Mouse (Mus musculus): Measurements from ENCODE around the gene Rims4. TPM values are rescaled to one million over a fixed set of nuclear protein-coding genes. Genes with fewer than 3 reads are reported as not detected.

The Rims4 gene
- total and polyA plus RNA-seq, 2 experiments from 2014 or later, result 0.07 to 0.08 TPM

GRCm38 (mm10) chr2:163932151-163932550 lies 13.7 kb upstream of the Rims4 start:
- 0 out of 2 replicates have a peak, but pooled peaks cover 8% of the 10 kb centered on the region for H3K27me3 ChIP-seq (ENCODE audit: control insufficient read depth, insufficient read depth, low read length)
- H3K27ac ChIP-seq (ENCODE audit: low read depth), result no peak overlapping the region
- no peak overlapping the region for H3K9ac ChIP-seq (replicated peaks; ENCODE audit: low read depth, low read length)
- H3K4me2 ChIP-seq (ENCODE audit: low read depth, low read length), result no peak overlapping the region
- no peak for TF ChIP-seq EP300 (IDR thresholded peaks at IDR 0.05; ENCODE audit: low read depth)
- TF ChIP-seq CTCF (IDR thresholded peaks at IDR 0.05; ENCODE audit: low read depth), result no peak
- WGBS, result 28% methylated on average over 7 of the region's 7 CpGs
- no peaks in the 10 kb centered on the region for H3K9me3 ChIP-seq (replicated peaks; ENCODE audit: control insufficient read depth, low read length)
- no peak for ATAC-seq (ENCODE audit: insufficient read depth, low read depth)
- H3K36me3 ChIP-seq (replicated peaks; ENCODE audit: control insufficient read depth, insufficient read depth, low read length), result no peaks in the 10 kb centered on the region
- no peak overlapping the region for H3K4me3 ChIP-seq (ENCODE audit: low read depth, low read length)
- H3K4me1 ChIP-seq (ENCODE audit: control insufficient read depth, insufficient read depth), result no peaks in the 10 kb centered on the region
- no peak for DNase-seq (ENCODE audit: low spot score)

DNA sequence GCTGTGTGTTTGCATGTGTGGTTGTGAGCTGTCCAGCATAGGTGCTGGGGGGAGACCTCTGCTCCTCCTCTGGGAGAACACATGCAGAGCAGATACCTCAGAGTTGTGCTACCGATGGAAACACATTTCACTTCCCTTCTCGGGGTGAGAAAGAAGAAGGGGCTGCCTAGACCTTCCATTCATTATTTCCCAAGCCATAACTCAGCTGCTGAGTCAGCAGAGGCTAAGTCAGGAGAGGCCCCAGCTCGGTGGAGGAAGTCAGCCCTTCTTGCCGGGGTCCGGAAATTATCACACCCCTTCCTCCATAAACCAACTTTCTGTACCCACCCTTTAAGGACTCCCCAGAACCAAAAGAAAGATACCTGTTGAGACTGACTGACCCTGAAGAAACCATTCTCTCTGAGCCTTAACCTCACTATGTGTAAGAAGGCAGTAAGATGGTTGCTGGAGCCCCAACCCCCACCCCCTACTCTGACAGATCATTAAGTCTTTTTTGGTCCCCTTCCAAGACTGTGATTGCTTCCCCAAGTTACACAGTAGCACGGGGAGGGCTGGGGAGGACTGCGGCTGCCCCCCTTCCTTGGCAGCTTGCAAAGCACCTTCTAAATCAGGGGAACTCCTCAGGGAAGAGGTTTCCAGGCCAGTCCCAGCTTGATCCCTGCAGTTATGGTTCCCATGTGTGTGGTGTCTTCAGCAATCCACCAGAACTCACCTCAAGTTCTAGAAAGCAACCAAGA lies 10.1 kb upstream of the Rims4 start:
- H3K27me3 ChIP-seq (ENCODE audit: control insufficient read depth, insufficient read depth, low read length), result 0 out of 2 replicates have a peak, but pooled peaks cover 8% of the 10 kb centered on the region
- H3K4me2 ChIP-seq (ENCODE audit: low read depth, low read length), result no peak overlapping the region
- no peaks in the 10 kb centered on the region for H3K9me3 ChIP-seq (replicated peaks; ENCODE audit: control insufficient read depth, low read length)
- no peaks in the 10 kb centered on the region for H3K36me3 ChIP-seq (replicated peaks; ENCODE audit: control insufficient read depth, insufficient read depth, low read length)
- no peak overlapping the region for H3K27ac ChIP-seq (ENCODE audit: low read depth)
- TF ChIP-seq EP300 (IDR thresholded peaks at IDR 0.05; ENCODE audit: low read depth), result no peak
- no peak for TF ChIP-seq CTCF (IDR thresholded peaks at IDR 0.05; ENCODE audit: low read depth)
- WGBS, result 52% methylated on average over 7 of the region's 7 CpGs
- no peaks in the 10 kb centered on the region for H3K4me1 ChIP-seq (ENCODE audit: control insufficient read depth, insufficient read depth)
- no peak for DNase-seq (ENCODE audit: low spot score)
- no peak for ATAC-seq (ENCODE audit: insufficient read depth, low read depth)
- no peak overlapping the region for H3K9ac ChIP-seq (replicated peaks; ENCODE audit: low read depth, low read length)
- no peak overlapping the region for H3K4me3 ChIP-seq (ENCODE audit: low read depth, low read length)

GRCm38 (mm10) chr2:163925044-163925443 lies 6.6 kb upstream of the Rims4 start:
- H3K4me3 ChIP-seq (ENCODE audit: low read depth, low read length), result no peak overlapping the region
- ATAC-seq (ENCODE audit: insufficient read depth, low read depth) (no peak), DNase-seq (ENCODE audit: low spot score) (no peak)
- H3K27me3 ChIP-seq (ENCODE audit: control insufficient read depth, insufficient read depth, low read length), result peaks cover 21% of the 10 kb centered on the region
- WGBS, result 77% methylated on average over 10 of the region's 10 CpGs
- no peak overlapping the region for H3K9ac ChIP-seq (replicated peaks; ENCODE audit: low read depth, low read length)
- H3K9me3 ChIP-seq (replicated peaks; ENCODE audit: control insufficient read depth, low read length), result no peaks in the 10 kb centered on the region
- no peaks in the 10 kb centered on the region for H3K36me3 ChIP-seq (replicated peaks; ENCODE audit: control insufficient read depth, insufficient read depth, low read length)
- no peak overlapping the region for H3K27ac ChIP-seq (ENCODE audit: low read depth)
- TF ChIP-seq EP300 (IDR thresholded peaks at IDR 0.05; ENCODE audit: low read depth) (no peak), CTCF (IDR thresholded peaks at IDR 0.05; ENCODE audit: low read depth) (no peak)
- no peaks in the 10 kb centered on the region for H3K4me1 ChIP-seq (ENCODE audit: control insufficient read depth, insufficient read depth)
- H3K4me2 ChIP-seq (ENCODE audit: low read depth, low read length), result no peak overlapping the region

GRCm38 (mm10) chr2:163924531-163924930 lies 6.0 kb upstream of the Rims4 start:
- DNase-seq (ENCODE audit: low spot score) (no peak), ATAC-seq (ENCODE audit: insufficient read depth, low read depth) (no peak)
- Histone ChIP-seq H3K36me3 (replicated peaks; ENCODE audit: control insufficient read depth, insufficient read depth, low read length) (no peaks in the 10 kb centered on the region), H3K4me3 (ENCODE audit: low read depth, low read length) (no peak overlapping the region), H3K9ac (replicated peaks; ENCODE audit: low read depth, low read length) (no peak overlapping the region), H3K9me3 (replicated peaks; ENCODE audit: control insufficient read depth, low read length) (no peaks in the 10 kb centered on the region), H3K4me1 (ENCODE audit: control insufficient read depth, insufficient read depth) (no peaks in the 10 kb centered on the region), H3K27me3 (ENCODE audit: control insufficient read depth, insufficient read depth, low read length) (peaks cover 26% of the 10 kb centered on the region), H3K27ac (ENCODE audit: low read depth) (no peak overlapping the region), H3K4me2 (ENCODE audit: low read depth, low read length) (no peak overlapping the region)
- 63% methylated on average over 3 of the region's 3 CpGs for WGBS
- TF ChIP-seq CTCF (IDR thresholded peaks at IDR 0.05; ENCODE audit: low read depth) (no peak), EP300 (IDR thresholded peaks at IDR 0.05; ENCODE audit: low read depth) (no peak)

GRCm38 (mm10) chr2:163923113-163923512 lies 4.6 kb upstream of the Rims4 start:
- Histone ChIP-seq H3K36me3 (replicated peaks; ENCODE audit: control insufficient read depth, insufficient read depth, low read length) (no peaks in the 10 kb centered on the region), H3K4me2 (ENCODE audit: low read depth, low read length) (no peak overlapping the region), H3K27ac (ENCODE audit: low read depth) (no peak overlapping the region), H3K4me1 (ENCODE audit: control insufficient read depth, insufficient read depth) (no peaks in the 10 kb centered on the region), H3K9me3 (replicated peaks; ENCODE audit: control insufficient read depth, low read length) (no peaks in the 10 kb centered on the region), H3K27me3 (ENCODE audit: control insufficient read depth, insufficient read depth, low read length) (peaks cover 39% of the 10 kb centered on the region), H3K9ac (replicated peaks; ENCODE audit: low read depth, low read length) (no peak overlapping the region), H3K4me3 (ENCODE audit: low read depth, low read length) (no peak overlapping the region)
- WGBS, result 62% methylated on average over 9 of the region's 9 CpGs
- DNase-seq (ENCODE audit: low spot score) (no peak), ATAC-seq (ENCODE audit: insufficient read depth, low read depth) (no peak)
- no peak for TF ChIP-seq EP300 (IDR thresholded peaks at IDR 0.05; ENCODE audit: low read depth)
- TF ChIP-seq CTCF (IDR thresholded peaks at IDR 0.05; ENCODE audit: low read depth), result no peak

DNA sequence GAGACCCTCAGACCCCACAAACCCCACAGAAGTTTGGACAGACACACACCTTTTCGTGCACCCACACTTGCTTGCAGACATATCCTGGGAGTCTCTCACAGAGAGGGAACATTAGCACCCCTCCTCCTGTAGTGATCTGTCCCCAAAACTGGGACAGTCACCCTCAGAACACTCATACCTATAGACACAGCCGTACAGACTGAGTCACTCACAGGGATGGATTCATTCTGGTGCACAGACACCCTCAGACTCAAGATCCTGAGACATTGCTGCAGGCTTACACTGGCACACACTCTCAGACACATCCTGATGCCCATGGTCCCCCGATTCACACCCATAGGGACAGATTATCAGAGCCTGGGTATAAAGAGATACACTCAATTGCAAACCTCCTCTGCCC lies 1.1 kb upstream of the Rims4 start:
- Histone ChIP-seq H3K9me3 (replicated peaks; ENCODE audit: control insufficient read depth, low read length) (no peaks in the 10 kb centered on the region), H3K4me1 (ENCODE audit: control insufficient read depth, insufficient read depth) (no peaks in the 10 kb centered on the region), H3K9ac (replicated peaks; ENCODE audit: low read depth, low read length) (no peak overlapping the region), H3K27ac (ENCODE audit: low read depth) (no peak overlapping the region), H3K36me3 (replicated peaks; ENCODE audit: control insufficient read depth, insufficient read depth, low read length) (no peaks in the 10 kb centered on the region), H3K27me3 (ENCODE audit: control insufficient read depth, insufficient read depth, low read length) (peaks cover 72% of the 10 kb centered on the region), H3K4me3 (ENCODE audit: low read depth, low read length) (no peak overlapping the region), H3K4me2 (ENCODE audit: low read depth, low read length) (no peak overlapping the region)
- DNase-seq (ENCODE audit: low spot score) (no peak), ATAC-seq (ENCODE audit: insufficient read depth, low read depth) (no peak)
- TF ChIP-seq EP300 (IDR thresholded peaks at IDR 0.05; ENCODE audit: low read depth) (no peak), CTCF (IDR thresholded peaks at IDR 0.05; ENCODE audit: low read depth) (no peak)
- WGBS, result 68% methylated on average over 3 of the region's 3 CpGs

Data from heart, postnatal 0 days (tissue).